Mouse (Mus musculus) regulatory T cell (primary cell): Measurements from ENCODE around the gene Ccdc78.

Source experiments
- in situ Hi-C: fragments of 300-600 bp; cut with MboI, MseI; formaldehyde crosslinking; loops from one replicate; pipeline ENCODE4 v1.15.1; 2025; ENCODE audit warnings: high pct_unique_total_duplicates

The Ccdc78 gene

GRCm38 (mm10) chr17:25808789-25809605 is 22.6 kb downstream of the Ccdc78 start, which contains the start of gene Fbxl16:
Fbxl16 (plus strand) TSS chr17:25809085.
- in situ Hi-C loops = loop anchor here (5.0 kb wide), 1 partner anchor 337 kb away; no protein-coding TSS in a partner anchor

- in situ Hi-C loops = loop anchor here (5.0 kb wide), 1 partner anchor 337 kb away; no protein-coding TSS in a partner anchor
These were observed 23.4 kb downstream of the Ccdc78 start for GRCm38 (mm10) chr17:25809606-25810340.

- in situ Hi-C loops = no loop called here
These were observed 24.5 kb downstream of the Ccdc78 start for GRCm38 (mm10) chr17:25810890-25811289.

GRCm38 (mm10) chr17:25813471-25813870 is 27.1 kb downstream of the Ccdc78 start:
- in situ Hi-C loops = no loop called here

GRCm38 (mm10) chr17:25817662-25818061 is 31.3 kb downstream of the Ccdc78 start:
- in situ Hi-C loops = no loop called here

GRCm38 (mm10) chr17:25818851-25819780 is 32.7 kb downstream of the Ccdc78 start:
- in situ Hi-C loops = no loop called here

GRCm38 (mm10) chr17:25823452-25823851 is 37.1 kb downstream of the Ccdc78 start, which contains the start of gene Wdr24:
Wdr24 (plus strand) TSS chr17:25823627.
- in situ Hi-C loops = no loop called here

GRCm38 (mm10) chr17:25824362-25825142 is 38.2 kb downstream of the Ccdc78 start:
- in situ Hi-C loops = no loop called here

- in situ Hi-C loops = no loop called here
These were observed 38.9 kb downstream of the Ccdc78 start for GRCm38 (mm10) chr17:25825311-25825710.

- in situ Hi-C loops = no loop called here
These were observed 39.7 kb downstream of the Ccdc78 start for GRCm38 (mm10) chr17:25825984-25826570.

GRCm38 (mm10) chr17:25827011-25827410 is 40.6 kb downstream of the Ccdc78 start:
- in situ Hi-C loops = no loop called here

GRCm38 (mm10) chr17:25827546-25828222 is 41.3 kb downstream of the Ccdc78 start:
- in situ Hi-C loops = no loop called here

- in situ Hi-C loops = no loop called here
These were observed 41.8 kb downstream of the Ccdc78 start for GRCm38 (mm10) chr17:25828223-25828594.

GRCm38 (mm10) chr17:25828712-25829557 is 42.6 kb downstream of the Ccdc78 start, which contains the start of gene Jmjd8:
Jmjd8 (plus strand) TSS chr17:25828867.
- in situ Hi-C loops = no loop called here

GRCm38 (mm10) chr17:25829558-25830017 is 43.2 kb downstream of the Ccdc78 start:
- in situ Hi-C loops = no loop called here

- in situ Hi-C loops = no loop called here
These were observed 43.9 kb downstream of the Ccdc78 start for GRCm38 (mm10) chr17:25830200-25830753.

GRCm38 (mm10) chr17:25830806-25831431 is 44.5 kb downstream of the Ccdc78 start:
- in situ Hi-C loops = no loop called here
